Mouse (Mus musculus) kidney, adult 18-20 months (tissue): ENCODE results near the gene Nr6a1.
A peak's percentile ranks its signal among the peaks of the same experiment; 100 is the strongest.

Experiments
- DNase-seq: peaks from one replicate; pipeline ENCODE4 v3.0.0; 2021

Nr6a1 gene

DNA sequence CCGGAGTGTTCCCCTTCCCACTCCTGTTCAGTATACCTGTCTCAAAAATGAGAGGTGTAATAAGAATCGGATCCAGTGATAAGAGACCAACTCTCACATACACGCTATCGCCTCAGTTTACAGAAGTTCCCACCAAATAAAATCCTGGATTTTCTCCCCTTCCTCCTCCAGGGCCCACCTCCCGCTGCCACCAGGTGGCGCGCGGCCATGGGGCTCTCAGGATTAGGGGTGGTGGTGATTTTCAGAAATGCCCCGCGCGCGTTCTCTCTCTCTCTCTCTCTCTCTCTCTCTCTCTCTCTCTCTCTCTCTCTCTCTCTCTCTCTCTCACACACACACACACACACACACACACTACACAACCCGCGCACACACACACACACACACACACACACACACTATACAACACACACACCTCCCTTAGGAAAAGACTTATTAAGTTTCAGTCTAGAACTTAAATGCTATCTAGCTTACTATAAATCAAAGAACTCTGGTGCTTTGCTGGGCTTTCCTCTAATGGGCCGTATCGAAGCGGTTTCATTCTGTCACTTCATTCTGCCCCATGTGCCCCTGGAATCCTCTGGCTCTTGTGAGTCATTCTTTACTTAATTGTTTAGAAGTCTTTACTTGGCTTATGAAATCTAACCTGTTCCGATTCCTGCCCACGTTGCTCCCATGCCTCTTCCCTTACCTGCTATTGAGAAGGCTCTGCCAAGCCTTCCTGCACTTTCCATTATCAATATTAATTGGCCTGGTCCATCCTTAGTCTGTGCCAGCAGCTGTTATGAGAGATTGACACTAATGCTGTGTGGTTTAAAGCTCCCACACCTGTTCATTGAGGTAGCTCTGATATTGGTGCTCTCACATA is at the start of gene Nr6a1:
Gene Nr6a1, minus strand, starts transcription at position 574 of the 865 bp plus-strand sequence.
- peak; percentile 70 for DNase-seq

DNA sequence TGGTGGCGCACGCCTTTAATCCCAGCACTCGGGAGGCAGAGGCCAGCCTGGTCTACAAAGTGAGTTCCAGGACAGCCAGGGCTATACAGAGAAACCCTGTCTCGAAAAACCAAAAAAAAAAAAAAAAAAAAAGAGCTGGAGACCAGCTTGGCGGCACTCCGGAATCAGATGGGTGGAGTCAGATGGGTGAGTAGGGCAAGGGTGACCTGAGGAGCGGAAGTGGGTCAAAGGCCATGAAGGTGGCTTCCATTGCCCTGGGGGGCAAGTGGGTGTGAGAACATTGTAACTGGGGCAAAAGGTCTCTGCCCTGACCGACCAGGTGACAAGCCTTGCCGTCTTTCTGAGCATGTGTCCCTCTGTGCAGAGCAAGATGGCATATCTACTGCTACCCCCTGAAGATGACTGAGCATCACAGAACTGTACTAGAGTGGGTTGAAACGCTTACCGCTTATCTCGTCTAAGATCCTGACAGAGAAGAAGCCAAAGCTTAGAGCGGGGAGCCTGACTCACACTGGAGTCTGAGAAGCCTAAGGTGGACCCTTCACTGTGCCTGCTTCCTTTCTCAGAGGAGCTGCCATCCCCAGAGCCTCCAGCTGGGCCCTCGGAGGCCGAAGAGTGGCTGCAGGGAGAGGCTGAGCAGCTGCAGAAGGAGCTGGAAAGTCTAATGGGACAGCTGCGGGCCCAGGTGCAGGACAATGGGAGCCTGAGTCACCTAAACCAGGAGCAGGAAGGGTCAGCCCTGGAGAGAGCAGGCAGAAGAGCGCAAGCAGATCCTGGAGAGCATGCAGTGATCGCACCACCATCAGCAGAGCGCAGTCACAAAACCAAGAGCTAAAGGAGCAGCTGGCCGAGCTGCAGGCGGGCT is 48.7 kb upstream of the Nr6a1 start:
- no peak for DNase-seq

DNA sequence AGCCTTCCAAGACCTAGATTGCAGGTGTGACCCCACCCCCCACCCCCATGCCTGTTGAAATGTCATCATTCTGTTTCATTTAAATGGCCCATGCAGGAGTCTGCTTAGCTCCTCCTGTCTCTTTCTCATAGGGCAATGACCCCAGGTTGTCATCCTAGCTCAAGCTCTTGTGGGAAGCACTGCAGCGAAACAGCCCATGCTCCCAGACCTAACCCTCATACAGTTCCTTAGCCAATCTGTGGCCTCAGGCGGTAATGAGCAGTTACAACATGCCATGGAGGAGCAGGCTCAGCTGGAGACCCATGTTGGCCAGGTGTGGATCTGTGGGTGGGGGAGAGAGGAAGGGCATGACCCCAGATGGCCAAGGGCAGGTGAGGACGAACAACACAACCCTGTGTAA is 47.7 kb upstream of the Nr6a1 start:
- DNase-seq, result no peak

DNA sequence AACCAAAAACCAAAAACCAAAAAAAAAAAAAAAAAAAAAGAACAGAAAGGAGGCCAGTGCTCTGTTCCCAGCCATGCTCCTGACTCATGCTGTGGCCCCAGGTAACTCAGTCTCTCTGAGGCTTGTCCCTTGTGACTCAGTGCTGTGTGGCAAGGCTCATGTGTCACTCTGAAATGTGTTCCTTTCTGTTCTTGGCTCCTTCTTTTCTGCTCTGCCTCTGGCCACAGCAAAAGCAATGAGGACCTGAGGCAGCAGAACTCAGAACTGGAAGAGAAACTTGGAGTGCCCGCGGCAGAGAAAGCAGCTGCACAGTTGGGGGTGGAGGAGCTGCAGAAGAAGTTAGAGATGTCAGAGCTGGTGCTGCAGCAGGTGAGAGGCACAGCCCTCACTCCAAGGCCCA is 46.7 kb upstream of the Nr6a1 start:
- no peak for DNase-seq

DNA sequence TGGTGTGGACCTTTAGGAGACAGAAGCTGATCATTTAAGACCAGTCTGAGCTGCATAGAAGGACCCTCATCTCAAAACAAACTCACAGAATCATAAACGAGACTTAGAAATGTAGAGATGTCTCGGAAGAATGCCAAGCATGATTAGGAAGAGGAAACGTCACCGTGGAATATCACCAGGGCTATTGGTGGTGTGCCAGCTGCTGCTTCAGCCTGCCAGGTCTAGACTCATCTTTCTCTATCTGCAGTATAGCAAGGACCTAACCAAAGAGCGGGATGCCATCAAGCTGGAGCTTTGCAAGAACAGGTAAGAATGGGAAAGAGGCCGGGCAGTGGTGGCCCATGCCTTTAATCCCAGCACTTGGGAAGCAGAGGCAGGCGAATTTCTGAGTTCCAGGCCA is 46.2 kb upstream of the Nr6a1 start:
- no peak for DNase-seq

DNA sequence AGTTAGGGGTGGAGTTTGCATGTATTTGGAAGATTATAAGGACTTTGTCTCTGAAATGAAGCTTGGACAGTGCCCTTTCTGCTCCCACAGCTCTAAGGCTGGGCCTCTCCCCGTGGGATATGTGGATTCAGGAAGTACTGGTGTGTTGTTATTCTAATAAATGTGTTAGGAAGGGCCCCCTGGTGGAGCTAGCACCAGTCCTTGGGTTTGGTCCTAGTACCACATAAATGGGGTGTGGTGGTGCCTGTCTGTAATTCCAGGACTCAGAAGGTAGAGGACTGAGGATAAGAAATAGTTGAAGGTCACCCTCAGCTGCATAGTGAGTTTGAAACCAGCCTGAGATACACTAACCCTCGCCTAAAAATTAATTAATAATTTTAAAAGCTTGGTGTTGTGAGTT is 45.7 kb upstream of the Nr6a1 start:
- DNase-seq, result no peak

DNA sequence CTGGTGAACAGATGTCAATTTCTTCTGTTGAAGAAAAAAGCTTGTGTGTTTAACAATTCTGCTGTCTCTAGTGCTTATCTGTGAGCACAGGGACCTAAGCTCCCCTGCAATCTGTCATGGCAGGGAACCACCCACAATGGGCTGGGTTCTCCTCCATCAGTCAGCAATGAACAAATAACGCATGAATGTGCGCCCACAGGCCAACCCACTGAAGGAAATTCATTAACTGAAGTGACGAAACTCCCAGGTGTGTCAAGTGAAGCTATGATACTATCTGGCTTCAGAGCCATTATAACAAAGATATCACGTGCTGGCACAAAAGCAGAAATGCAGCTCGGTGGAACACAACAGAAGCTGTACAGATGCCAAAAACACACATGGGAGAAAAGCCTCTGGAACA is 42.6 kb upstream of the Nr6a1 start:
- no peak for DNase-seq

DNA sequence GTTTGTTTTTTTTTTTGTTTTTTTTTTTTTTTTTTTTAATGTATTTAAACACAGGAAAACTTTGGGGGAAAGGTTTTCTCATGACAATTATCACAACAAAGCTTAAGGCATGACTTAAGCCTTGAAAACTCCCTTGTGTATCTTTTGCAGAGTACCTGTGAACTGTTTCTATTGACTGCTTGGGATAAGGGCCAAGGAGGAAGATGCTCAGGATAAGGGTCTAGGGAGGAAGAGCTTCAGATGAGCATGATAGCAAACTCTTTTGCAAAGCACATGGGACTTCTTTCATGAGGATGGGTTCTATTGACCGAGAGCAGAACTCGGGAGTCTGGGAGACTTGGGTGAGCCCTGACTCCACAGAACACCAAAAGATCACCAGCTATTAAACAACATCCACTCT is 42.2 kb upstream of the Nr6a1 start:
- DNase-seq, result no peak

DNA sequence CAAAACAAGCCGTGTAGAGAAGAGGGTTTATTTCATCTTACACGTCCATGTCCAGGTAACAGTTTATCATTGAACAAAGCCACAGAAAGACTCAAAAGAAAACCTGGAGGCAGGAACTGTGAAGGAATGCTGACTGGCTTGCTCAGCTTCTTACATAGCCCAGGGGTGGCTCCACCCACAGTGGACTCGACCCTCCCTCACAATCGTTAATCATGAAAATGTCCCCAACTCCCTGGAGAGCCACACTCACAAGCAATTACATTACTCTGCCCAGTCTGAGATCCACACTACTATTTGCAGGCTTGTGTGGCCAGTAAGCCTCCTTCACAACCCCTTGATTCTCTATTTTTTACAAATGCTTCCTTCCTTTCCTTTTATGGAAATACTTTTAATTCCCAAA is 36.7 kb upstream of the Nr6a1 start:
- no peak for DNase-seq

DNA sequence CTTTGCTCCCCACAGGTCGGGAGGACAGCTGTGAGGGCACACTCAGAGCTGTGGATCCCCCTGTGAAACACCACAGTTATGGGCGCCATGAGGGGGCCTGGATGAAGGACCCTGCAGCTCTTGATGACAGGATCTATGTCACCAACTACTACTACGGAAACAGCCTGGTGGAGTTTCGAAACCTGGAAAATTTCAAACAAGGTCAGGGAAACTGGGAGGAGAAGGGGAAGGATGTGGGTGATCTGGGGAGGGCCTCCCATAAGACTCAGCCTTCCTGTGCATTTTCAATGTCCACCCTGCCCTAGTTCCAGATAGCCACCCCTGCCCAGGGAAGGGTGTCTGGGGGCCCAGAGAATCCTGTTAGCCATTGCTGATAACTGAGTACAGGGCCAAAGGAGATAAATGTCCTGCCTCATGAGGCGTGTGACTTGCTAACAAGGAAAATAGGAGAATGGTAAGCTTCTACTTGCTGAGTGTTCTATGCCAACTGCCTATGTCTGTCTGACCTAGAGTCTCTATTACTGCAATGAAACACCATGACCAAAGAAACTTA is 30.3 kb upstream of the Nr6a1 start:
- no peak for DNase-seq

DNA sequence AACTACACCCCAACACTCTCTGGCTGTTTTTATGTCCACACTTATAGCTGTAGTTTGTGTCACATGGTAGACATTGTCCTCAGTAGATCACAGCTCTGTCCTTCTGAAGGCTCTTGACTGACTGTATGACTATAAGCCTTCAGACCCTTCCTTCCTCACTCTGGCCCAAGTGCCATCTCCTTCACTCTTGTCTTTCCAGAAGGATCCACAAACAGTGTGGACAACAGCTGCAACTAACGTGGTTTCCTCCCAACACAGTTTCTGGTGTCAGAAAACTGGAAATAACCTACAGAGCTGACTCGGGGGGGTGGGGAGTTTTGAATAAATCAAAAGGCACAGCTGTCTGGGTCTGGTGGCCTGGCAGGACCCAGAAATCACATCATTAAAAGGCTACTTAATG is 28.6 kb upstream of the Nr6a1 start:
- DNase-seq, result no peak

DNA sequence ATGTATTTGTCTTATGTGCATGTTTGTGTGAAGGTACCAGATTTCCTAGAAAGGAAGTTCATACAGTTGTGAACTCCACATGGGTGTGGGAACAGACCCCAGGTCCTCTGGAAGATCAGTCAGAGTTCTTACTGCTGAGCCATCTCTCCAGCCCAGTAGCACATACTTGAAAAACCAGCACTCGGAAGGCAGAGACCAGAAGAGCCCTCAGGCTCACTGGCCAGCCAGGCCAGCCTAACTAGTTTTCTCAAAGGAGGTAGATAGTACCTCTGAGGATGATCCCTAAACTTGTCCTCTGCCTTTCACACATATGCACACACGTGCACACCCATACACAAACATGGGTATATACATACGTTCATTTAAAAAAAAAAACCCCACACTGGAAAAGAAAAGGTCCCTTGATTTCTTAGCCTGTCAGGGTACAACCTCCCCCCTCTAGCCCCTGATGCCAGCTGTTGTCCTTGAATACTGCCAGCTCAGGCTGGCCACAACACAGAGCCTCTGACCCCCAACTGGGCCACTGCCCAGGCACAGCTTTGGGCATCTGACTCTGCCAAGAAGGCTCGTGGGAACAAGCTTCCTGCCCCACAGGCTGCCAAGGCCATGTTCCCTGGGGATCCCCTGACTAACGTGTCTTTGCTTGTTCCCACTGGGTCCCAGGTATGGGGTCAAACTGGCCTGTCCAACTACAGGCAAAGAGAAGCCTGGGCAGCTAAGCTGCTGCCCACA is 25.8 kb upstream of the Nr6a1 start:
- no peak for DNase-seq

DNA sequence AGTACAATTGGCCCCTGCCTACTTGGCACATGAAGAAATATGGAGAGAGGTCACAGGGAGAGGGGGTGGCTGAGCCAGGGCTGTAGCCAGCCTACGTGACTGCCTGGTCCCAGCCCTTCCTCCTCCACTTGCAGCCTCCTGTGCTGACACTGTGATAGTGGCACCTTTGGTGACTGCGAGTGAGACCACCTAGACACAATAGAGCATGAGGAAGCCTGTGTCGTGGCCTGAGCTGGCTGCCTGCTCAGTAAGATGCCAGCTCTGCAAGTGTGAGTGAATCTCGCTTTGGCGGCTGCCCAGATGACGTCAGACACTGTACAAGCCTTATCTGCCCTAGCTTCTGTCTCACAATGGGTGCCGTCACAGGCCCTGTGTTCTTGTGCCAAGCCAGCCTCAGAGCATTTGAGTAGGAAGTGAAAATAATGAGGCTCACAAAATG is 22.8 kb upstream of the Nr6a1 start:
- peak; percentile 66 for DNase-seq

DNA sequence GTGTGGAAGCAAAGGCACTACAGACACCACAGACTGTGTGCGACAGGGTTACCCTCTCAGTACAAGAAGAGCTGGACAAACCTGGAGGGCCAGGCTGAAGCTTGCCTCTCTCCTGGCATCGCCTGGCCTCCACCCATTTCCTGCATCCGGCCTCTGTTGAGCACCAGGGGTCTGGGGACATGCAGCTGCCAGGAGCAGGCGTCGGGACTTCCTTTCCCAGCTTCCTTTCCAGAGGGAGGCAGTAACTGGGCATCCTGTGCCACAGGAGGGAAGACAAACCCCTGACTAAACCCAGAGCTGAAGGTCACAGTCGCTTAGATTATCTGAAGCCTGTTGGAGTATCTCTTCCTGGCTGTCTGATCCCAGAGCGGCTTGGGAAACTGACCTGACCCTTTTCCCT is 20.1 kb upstream of the Nr6a1 start:
- peak; percentile 15 for DNase-seq

DNA sequence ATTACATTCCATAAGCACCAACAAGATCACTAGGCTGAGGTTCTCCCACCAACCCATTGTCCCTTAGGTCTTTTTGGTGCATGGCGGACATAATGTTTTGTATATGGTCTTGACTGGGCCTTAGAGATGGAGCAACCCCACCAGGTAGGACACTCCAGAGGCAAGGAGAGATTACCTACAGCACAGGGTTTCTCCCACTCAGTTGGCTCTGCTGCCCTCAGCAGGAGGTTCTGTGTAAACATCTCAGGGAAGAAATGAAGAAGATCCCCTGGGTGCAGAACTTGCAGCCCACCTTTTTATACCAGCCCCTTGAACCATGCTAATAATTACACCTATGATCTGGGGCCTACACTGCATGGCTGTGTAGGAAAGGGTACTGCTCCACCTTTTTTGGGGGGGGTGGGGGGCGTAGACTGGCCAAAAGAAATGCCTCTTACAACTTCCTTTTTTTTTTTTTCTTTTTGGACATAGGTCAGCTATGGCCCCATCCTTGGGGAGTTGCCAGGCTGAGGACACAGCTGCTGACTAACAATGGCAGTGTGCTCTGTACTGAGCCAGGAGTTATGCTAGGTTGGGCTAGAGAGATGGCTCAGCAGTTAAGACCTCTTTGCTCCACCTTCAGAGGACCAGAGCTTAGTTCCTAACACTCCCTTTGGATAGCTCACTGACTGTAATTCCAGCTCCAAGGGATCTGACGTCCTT is 17.1 kb upstream of the Nr6a1 start:
- no peak for DNase-seq

DNA sequence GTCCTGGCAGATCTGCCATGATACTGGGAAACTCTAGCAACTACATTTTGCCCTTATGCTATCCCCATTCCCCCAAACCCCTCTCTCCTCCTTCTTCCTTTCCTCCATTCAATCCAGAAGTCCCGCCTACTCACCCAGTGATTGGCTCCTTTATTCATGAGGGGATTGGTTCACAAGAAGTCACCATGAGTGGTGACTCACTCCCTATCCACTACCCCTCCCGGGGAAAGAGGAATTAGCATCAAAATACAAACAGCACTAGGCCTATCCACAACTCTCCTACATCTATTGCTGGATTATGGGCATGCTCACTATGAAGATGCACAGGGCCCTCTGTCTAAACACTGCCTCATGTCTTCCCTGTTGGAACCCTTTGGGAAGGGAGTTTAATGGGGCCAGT is 16.5 kb upstream of the Nr6a1 start:
- no peak for DNase-seq

DNA sequence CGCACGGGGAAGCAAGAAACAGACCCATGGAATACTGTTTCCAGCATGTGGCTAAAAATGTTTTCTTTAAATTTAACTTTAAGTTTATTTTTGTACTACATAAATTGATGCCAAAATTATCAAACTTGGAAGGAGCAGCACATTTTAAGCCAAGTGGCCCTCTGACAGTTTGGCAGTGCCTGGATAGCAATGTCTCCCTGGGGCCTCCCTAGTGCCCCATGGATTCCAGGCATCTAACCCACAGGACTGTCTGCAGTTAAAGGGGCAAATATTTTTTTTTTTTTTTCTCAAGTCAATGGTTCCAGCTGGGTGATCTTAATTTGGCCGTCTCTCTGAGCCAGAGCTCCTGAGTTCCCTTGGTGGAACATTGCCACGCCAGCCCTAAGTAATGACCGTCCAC is 15.7 kb upstream of the Nr6a1 start:
- DNase-seq, result no peak

DNA sequence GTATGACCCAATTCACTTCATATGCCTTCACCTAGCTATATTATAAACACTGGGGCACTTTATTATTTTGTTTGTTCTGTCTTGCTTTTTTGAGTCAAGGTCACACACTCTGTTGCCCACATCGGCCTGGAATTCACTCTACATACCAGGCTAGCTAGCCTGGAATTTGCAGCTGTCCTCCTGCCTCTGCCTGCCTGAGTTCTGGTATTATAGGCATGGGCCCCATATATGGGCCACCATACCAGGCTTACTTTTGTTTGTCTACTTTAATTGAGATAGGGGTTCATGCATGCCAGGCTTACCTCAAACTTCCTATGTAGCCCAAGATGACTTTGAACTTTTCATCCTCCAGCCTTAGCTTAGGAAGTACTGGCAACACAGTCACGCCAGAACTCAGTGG is 14.4 kb upstream of the Nr6a1 start:
- DNase-seq, result no peak

DNA sequence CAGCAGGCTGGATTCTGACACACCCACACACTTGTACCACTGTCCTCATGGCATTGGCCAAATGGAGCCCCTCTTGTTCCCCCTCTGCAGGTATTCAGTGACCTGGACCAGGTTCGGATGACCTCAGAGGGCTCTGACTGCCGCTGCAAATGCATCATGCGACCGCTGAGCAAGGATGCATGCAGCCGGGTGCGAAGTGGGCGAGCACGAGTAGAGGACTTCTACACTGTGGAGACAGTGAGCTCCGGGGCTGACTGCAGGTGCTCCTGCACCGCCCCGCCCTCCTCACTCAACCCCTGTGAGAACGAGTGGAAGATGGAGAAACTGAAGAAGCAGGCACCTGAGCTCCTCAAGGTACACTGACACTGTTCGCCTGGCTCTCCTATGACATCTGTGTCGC is 13.9 kb upstream of the Nr6a1 start:
- DNase-seq, result no peak

DNA sequence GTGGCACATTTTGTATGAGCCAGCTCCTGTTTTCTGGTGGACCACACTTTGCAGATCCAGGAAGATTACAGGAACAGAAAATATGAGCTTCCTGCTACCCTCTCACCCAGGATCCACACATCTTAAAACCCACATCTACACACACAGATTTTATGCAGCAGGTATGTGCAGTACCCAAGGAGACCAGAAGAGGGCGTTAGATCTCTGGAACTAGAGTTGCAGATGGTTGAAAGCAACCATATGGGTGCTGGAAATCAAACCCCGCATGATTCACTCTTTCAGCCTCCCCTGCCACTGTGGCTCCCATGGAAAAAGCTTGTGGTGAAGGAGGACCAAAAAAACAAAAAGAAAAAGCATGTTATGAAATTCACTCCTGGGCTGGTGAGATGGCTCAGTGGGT is 11.6 kb upstream of the Nr6a1 start:
- no peak for DNase-seq

DNA sequence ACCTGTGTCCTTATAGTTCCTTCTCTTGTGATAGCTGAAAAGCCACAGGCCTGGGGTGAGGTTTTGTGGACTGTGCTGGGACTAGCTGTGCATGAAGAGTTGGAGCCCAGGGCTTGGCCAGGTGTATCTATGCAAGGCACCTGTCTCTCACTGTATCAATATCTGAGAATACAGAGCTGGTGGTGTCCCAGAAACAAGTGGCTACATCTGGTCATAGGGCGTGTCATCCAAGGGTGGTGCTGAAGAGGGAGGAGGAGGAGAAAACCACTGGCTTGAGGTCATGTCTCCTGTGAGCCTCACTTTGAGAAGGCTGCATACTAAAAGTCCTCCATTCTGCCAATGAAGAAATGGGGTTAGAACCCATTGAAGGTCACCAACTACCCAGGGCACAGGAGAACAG is 10.5 kb upstream of the Nr6a1 start:
- DNase-seq, result no peak

DNA sequence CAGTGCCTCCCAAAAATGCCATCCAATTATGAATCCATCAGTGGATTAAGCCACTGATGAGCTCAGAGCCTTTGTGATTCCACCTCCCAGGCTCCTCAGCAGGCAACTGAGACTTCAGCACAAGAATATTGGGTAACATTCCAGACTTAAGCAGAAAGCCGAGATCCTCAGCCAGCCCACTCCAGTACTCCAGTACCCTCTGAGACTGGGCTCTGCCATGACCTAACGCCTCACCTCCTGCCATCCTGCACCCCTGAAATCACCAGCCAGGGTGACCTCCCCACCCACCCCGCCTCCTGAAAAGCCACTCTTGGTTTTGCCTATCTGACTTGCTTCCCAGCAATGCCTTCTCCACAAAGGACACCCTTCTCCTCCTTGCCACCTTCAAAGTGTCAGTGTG is 9.9 kb upstream of the Nr6a1 start:
- DNase-seq, result no peak
